Mouse (Mus musculus): ENCODE data around the gene Pip5k1c. TPM values are rescaled to one million over a fixed set of nuclear protein-coding genes. Genes with fewer than 3 reads are reported as not detected.

The Pip5k1c gene
- polyA plus RNA-seq, 1 experiment from 2014 or later = 61.3 TPM

DNA sequence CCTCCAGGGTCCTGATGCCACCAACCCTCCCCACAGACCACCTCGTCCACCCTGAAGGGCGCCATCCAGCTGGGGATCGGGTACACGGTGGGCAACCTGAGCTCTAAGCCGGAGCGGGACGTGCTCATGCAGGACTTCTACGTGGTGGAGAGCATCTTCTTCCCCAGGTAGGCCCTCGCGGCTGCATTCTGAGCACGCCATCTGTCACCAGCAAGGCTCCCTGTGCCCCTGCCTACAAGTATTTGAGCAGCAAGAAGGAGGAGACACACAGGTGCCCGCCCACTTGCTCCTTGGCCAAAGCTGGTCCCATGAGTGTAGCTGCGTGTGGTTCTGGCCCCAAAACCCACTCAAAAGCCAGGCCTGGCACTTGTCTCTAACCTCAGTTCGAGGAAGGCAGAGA, 12.9 kb downstream of the Pip5k1c start:
- H3K4me3 ChIP-seq (replicated peaks) = no peak overlapping the region
- H3K27ac ChIP-seq = no peak overlapping the region
- H3K9ac ChIP-seq = no peak overlapping the region
- WGBS = 91% methylated on average over 14 of the region's 14 CpGs
- peaks cover 55% of the 10 kb centered on the region for H3K36me3 ChIP-seq
- H3K4me2 ChIP-seq = no peak overlapping the region
- ATAC-seq (replicated peaks; ENCODE audit: low FRiP score) = no peak
- peaks cover 45% of the 10 kb centered on the region for H3K4me1 ChIP-seq
- no peaks in the 10 kb centered on the region for H3K9me3 ChIP-seq (replicated peaks)
- no peaks in the 10 kb centered on the region for H3K27me3 ChIP-seq

DNA sequence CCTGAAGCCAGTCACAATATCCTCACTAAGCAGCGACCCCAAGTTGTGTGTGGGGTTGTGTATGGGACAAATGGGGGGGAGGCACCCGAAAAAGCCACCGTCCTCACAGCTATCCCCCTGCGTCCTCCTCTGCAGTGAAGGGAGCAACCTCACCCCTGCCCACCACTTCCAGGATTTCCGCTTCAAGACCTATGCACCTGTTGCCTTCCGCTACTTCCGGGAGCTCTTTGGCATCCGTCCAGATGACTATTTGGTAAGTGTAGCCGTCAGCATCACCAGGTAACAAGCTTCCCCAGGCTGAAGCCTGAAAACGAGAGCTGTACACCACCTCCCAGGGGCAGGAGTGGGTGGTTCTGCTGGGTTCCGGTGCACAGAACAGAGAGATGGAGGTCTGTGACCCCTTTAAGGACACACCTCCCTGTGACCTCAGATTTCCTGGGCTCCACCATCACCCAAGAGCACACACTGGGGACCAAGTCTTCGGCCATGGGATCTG, 13.5 kb downstream of the Pip5k1c start:
- 89% methylated on average over 12 of the region's 12 CpGs for WGBS
- no peak overlapping the region for H3K4me2 ChIP-seq
- peaks cover 43% of the 10 kb centered on the region for H3K4me1 ChIP-seq
- H3K4me3 ChIP-seq (replicated peaks) = no peak overlapping the region
- H3K36me3 ChIP-seq = peaks cover 60% of the 10 kb centered on the region
- ATAC-seq (replicated peaks; ENCODE audit: low FRiP score) = no peak
- no peaks in the 10 kb centered on the region for H3K27me3 ChIP-seq
- H3K9me3 ChIP-seq (replicated peaks) = no peaks in the 10 kb centered on the region
- no peak overlapping the region for H3K9ac ChIP-seq
- no peak overlapping the region for H3K27ac ChIP-seq

DNA sequence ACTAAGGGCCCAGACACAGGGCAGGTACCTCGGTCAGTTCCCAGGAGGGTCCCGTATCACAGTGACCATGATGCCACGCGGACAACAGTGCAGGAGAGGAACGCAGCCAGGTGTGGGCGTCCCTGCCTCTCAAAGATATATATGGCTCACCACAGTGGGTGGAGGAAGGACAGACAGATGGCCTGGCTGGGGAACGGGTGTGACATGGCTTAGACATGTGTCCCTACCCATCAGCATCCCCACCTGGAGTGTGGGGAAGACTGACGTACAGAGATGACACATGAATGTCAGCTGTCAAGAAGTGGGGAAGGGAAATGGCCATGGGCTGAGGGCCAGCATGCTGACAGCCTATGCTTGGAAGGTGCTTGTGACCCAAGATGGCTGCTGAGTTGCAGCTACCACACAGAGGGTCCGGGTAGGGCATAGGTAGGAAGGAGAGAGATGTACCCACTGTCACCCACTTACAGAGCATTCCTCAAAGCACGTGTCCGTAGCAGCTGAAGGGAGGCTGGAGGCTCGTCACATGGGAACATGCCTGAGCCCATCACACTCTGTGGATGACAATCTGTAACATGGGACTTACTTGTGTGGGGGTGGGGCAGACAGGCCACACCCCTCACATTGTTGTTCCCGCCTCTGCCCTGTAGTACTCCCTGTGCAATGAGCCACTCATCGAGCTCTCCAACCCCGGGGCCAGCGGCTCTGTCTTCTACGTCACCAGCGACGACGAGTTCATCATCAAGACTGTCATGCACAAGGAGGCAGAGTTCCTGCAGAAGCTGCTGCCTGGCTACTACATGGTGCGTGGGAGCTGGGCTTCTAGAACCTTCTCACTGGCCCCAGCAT, 14.3 kb downstream of the Pip5k1c start:
- ATAC-seq (replicated peaks; ENCODE audit: low FRiP score) = no peak
- H3K27me3 ChIP-seq = no peaks in the 10 kb centered on the region
- no peak overlapping the region for H3K27ac ChIP-seq
- WGBS = 92% methylated on average over 21 of the region's 21 CpGs
- H3K36me3 ChIP-seq = peaks cover 69% of the 10 kb centered on the region
- H3K4me2 ChIP-seq = no peak overlapping the region
- H3K4me1 ChIP-seq = peaks cover 38% of the 10 kb centered on the region
- no peak overlapping the region for H3K9ac ChIP-seq
- no peaks in the 10 kb centered on the region for H3K9me3 ChIP-seq (replicated peaks)
- no peak overlapping the region for H3K4me3 ChIP-seq (replicated peaks)

DNA sequence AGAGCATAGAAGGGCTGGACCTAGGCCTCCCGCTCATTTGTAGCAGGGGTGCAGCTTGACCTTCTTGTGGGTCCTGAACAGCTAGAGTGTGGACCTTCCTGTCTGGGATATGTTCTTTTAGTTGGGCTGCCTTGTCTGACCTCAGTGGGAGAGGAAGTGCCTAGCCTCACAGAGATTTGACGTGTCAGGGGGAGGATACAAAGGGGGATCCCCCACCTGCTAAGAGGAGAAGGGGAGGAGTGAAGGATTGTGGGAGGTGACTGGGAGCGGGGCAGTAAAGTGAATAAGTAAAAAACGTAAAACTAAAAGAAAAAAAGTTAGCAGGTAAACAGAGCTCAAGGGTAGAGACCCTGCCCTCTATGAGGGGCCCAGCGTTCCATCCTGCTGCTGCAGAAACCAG, 16.8 kb downstream of the Pip5k1c start:
- WGBS = 90% methylated on average over 5 of the region's 5 CpGs
- Histone ChIP-seq H3K9me3 (replicated peaks) (no peaks in the 10 kb centered on the region), H3K4me1 (peaks cover 24% of the 10 kb centered on the region), H3K27ac (no peak overlapping the region), H3K27me3 (no peaks in the 10 kb centered on the region), H3K36me3 (peaks cover 94% of the 10 kb centered on the region), H3K9ac (no peak overlapping the region), H3K4me2 (no peak overlapping the region), H3K4me3 (replicated peaks) (no peak overlapping the region)
- ATAC-seq (replicated peaks; ENCODE audit: low FRiP score) = no peak

DNA sequence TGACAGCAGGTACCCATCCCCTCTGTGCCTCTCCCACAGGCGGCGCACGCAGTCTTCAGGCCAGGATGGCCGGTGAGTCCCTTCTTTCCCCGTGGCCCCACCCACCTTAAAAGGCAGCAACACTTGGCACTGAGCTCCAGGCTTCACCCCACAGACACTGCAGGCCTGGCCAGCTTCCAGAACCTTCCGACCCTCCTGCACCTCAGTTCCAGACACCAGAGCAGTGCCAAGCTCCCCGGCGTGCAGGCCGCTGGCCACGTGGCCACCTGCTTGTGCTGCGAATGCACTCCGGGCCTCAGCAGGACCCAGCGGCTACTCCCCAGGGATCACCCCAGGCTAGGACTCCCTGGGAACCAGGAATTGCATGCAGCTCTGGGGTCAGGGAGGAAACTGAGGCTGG, 20.8 kb downstream of the Pip5k1c start:
- no peaks in the 10 kb centered on the region for H3K27me3 ChIP-seq
- peaks cover 87% of the 10 kb centered on the region for H3K36me3 ChIP-seq
- peaks cover 45% of the 10 kb centered on the region for H3K4me1 ChIP-seq
- H3K27ac ChIP-seq = no peak overlapping the region
- 93% methylated on average over 13 of the region's 13 CpGs for WGBS
- H3K4me3 ChIP-seq (replicated peaks) = no peak overlapping the region
- ATAC-seq (replicated peaks; ENCODE audit: low FRiP score) = no peak
- no peak overlapping the region for H3K9ac ChIP-seq
- H3K4me2 ChIP-seq = no peak overlapping the region
- H3K9me3 ChIP-seq (replicated peaks) = no peaks in the 10 kb centered on the region

DNA sequence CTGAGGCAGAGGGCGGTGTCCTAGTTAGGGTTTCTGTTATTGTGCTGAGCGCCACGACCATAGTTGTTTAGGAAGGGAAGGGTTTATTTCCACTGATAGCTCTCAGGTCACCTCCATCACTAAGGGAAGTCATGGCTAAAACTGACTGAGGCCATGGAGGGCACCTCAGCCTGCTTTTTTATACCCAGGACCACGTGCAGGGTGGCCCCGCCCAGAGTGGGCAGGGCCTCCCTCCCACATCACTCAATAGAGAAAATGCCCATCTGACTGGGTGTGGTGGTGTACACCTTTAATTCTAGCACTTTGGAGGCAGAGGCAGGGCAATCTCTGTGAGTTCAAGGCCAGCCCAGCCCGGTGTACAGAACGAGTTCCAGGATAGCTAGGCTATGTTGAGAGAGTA, 21.4 kb downstream of the Pip5k1c start:
- WGBS = 80% methylated on average over 7 of the region's 7 CpGs
- H3K4me2 ChIP-seq = no peak overlapping the region
- no peaks in the 10 kb centered on the region for H3K9me3 ChIP-seq (replicated peaks)
- H3K36me3 ChIP-seq = peaks cover 86% of the 10 kb centered on the region
- peaks cover 51% of the 10 kb centered on the region for H3K4me1 ChIP-seq
- H3K9ac ChIP-seq = no peak overlapping the region
- no peak overlapping the region for H3K27ac ChIP-seq
- no peak for ATAC-seq (replicated peaks; ENCODE audit: low FRiP score)
- no peaks in the 10 kb centered on the region for H3K27me3 ChIP-seq
- no peak overlapping the region for H3K4me3 ChIP-seq (replicated peaks)

DNA sequence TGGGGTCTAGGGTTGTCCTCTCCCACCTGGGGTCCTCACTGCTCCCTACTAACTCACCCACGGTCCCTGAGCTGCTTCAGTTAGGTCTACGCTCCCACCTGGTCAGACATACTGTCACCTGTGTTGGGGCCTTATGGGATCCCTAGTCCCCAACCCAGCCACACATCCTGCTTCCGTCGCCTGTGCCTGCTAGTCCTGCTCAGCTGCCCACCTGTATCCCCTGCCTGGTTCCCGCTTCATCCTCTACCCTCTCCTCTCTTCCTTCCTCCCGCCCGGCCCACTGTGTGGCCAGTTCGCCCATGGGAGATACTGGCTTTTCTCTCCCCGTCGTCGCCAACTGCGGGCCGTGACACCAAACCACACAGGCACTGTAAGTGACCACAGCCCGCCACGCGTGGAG, 22.8 kb downstream of the Pip5k1c start:
- no peak for ATAC-seq (replicated peaks; ENCODE audit: low FRiP score)
- no peaks in the 10 kb centered on the region for H3K27me3 ChIP-seq
- no peaks in the 10 kb centered on the region for H3K9me3 ChIP-seq (replicated peaks)
- peaks cover 59% of the 10 kb centered on the region for H3K4me1 ChIP-seq
- 91% methylated on average over 16 of the region's 16 CpGs for WGBS
- H3K27ac ChIP-seq = 0 out of 2 replicates have a peak overlapping the region, but pooled peaks have one; percentile 83
- no peak overlapping the region for H3K4me2 ChIP-seq
- peaks cover 72% of the 10 kb centered on the region for H3K36me3 ChIP-seq
- H3K4me3 ChIP-seq (replicated peaks) = no peak overlapping the region
- no peak overlapping the region for H3K9ac ChIP-seq

DNA sequence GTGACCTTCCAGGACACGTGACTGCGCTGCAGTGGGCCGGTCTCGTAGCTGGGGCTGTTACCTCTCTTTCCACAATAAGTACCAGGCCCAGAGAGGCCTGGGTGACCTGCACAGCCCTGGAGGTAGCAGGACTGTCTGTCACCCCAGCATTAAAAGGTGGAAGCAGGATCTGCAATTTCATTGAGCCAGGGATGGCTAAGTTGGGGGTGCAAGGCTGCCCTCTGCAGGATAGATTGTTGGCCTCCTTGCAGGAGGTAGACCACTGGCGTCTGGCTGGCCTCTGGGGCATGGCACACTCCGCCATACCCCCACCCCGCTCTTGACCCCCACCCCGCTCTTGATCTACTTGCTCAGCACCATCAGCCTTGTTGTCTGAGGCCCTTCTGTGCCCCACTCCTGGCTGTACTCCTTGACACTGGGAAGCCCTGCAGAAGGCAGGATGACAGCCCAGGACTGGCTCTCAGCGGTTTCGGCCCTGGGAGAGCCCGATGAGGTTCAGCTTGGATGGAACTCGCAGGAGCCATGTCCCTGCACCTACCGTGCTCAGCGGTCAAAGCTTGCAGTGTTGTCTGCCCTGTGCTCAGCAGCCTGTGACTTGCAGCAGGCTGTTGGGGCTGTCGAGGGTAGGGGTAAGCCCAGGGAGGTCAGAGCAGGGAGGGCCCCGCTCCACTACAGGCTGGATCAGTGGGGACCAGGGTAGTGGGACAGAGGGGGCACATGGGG, 23.7 kb downstream of the Pip5k1c start:
- H3K27ac ChIP-seq = peak overlapping the region; percentile 83
- H3K9ac ChIP-seq = peak overlapping the region; percentile 49
- peak overlapping the region; percentile 66 for H3K4me2 ChIP-seq
- H3K27me3 ChIP-seq = no peaks in the 10 kb centered on the region
- H3K4me3 ChIP-seq (replicated peaks) = peak overlapping the region; percentile 37
- H3K4me1 ChIP-seq = peaks cover 56% of the 10 kb centered on the region
- 33% methylated on average over 16 of the region's 16 CpGs for WGBS
- H3K9me3 ChIP-seq (replicated peaks) = no peaks in the 10 kb centered on the region
- H3K36me3 ChIP-seq = peaks cover 63% of the 10 kb centered on the region
- no peak; the same call in 1 of the 2 replicates for ATAC-seq (replicated peaks; ENCODE audit: low FRiP score)

DNA sequence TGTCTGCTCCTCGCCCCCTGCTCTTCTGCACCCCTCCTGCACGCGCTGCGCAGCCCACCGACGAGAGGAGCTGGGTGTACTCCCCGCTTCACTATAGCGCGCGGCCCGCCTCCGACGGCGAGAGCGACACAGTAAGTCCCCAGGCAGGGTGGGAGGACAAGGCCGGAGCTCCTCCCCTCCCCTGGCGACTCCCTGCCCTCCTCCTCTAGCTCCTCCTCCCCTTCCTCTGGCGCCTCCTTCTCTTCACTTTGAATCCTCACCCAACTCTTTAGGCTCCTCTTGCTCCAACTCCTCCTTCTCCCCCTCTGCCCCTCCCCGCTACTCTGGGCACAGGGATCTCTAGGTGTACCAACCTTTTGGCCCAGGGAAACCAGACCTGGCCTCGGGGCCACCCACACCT, 24.5 kb downstream of the Pip5k1c start:
- Histone ChIP-seq H3K27ac (peak overlapping the region; percentile 83), H3K9ac (peak overlapping the region; percentile 49), H3K4me1 (peaks cover 59% of the 10 kb centered on the region), H3K27me3 (no peaks in the 10 kb centered on the region), H3K4me3 (replicated peaks) (peak overlapping the region; percentile 37), H3K9me3 (replicated peaks) (no peaks in the 10 kb centered on the region), H3K36me3 (peaks cover 58% of the 10 kb centered on the region), H3K4me2 (peak overlapping the region; percentile 66)
- 6% methylated on average over 19 of the region's 20 CpGs for WGBS
- ATAC-seq (replicated peaks; ENCODE audit: low FRiP score) = peak; percentile 10

DNA sequence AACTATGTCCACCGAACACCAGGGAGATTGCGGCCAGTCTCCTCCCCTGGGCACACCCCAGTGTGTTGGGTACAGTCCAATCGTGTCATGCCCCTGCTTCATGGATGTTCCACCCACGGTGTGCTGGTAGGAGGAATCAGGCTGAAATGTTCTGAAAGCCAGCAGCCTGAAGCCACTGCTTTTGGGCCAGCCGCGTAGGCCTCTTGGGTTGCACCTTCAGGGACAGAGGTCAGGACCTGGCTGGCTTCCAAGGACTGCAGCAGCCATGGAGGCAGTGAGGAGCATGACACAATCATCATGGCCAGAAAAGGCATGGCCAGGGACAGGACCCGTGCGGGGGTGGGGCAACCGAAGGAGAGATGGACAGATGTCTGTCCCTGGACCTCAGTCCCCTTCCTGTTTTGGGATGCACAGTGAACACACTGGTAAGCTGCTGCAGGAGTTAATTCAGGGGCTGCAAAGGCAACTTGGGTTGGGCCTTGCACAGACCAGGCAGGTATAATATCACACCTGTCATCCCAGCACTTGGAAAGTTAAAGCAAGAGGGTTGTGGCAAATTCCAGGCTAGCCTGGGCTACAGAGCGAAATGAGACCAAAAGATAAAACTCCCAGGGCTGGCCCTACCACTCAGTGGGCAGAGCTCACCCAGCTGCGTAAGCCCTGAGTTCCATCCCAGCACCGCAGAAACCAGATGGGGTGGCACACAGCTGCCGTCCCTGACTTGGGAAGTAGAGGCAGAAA, 26.0 kb downstream of the Pip5k1c start:
- peaks cover 58% of the 10 kb centered on the region for H3K36me3 ChIP-seq
- H3K4me3 ChIP-seq (replicated peaks) = peak overlapping the region; percentile 98; the same call in 1 of the 2 replicates
- WGBS = 88% methylated on average over 13 of the region's 13 CpGs
- peak overlapping the region; percentile 93 for H3K27ac ChIP-seq
- ATAC-seq (replicated peaks; ENCODE audit: low FRiP score) = no peak
- peak overlapping the region; percentile 79 for H3K4me2 ChIP-seq
- no peaks in the 10 kb centered on the region for H3K9me3 ChIP-seq (replicated peaks)
- H3K9ac ChIP-seq = peak overlapping the region; percentile 54
- peaks cover 61% of the 10 kb centered on the region for H3K4me1 ChIP-seq
- no peaks in the 10 kb centered on the region for H3K27me3 ChIP-seq

DNA sequence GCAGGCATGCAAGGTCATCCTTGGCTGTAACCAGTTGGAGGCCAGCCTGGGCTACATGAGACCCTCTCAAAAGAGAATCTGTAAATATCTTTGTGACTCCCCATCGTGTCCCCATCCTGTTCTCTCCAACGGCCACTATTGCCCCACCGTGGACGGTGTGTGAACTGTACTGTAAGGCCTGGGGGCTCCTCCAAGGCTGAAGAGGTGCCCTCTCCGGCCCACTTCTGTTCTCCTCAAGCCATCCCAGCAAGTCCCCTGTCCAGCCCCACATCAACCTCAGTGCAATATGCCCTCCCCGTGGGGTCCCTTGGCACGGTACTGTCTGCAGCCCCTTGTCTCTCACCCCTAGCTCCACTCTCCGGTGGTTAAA, 26.6 kb downstream of the Pip5k1c start:
- ATAC-seq (replicated peaks; ENCODE audit: low FRiP score) = no peak
- 34% methylated on average over 8 of the region's 8 CpGs for WGBS
- Histone ChIP-seq H3K36me3 (peaks cover 58% of the 10 kb centered on the region), H3K4me1 (peaks cover 64% of the 10 kb centered on the region), H3K4me2 (peak overlapping the region; percentile 79), H3K27ac (peak overlapping the region; percentile 93), H3K27me3 (no peaks in the 10 kb centered on the region), H3K9me3 (replicated peaks) (no peaks in the 10 kb centered on the region), H3K9ac (peak overlapping the region; percentile 54), H3K4me3 (replicated peaks) (peak overlapping the region; percentile 98)
